Comparison of ENCODE assay signal across 8 mouse cellular contexts in the genomic region with DNA sequence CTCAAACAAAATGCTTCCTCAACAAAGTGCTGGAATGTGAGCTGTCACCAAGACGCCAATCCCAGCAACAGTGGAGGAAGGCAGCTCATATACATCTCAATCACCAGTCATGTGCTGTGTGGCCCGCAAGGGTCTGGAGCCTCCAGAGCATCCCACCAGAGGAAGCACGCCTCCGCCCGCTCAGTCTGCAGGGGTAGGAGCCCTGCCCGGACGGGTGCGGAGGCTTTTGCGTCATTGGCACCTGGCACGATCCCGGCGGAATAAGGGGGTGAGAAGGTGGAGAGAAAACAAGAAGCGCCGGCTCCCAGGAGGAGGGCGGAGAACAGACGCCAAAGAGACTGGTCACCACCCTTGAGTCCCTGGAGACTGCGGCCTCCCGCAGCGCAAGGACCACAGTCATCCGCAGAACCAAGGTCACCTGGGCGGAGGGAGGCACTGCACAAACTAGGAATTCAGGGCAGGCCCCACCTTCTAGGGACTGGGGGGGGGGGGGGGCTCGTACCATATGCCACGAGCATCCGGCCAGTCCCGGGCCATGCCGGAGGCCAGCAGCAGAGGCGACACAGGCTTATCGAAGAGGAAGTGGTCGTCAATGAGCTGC. TPM values are rescaled to one million over a fixed set of nuclear protein-coding genes. Genes with fewer than 3 reads are reported as not detected.
A peak's percentile ranks its signal among the peaks of the same experiment; 100 is the strongest.
DNase-seq lines count a peak whose midpoint lies in the region; ATAC-seq lines count a peak whose summit lies in the region.

No protein-coding gene starts in this region.

- H3K4me1 ChIP-seq in embryonic facial prominence, embryonic 12.5 days, result peaks cover 24% of the 10 kb centered on the region
- peaks cover 39% of the 10 kb centered on the region for H3K4me1 ChIP-seq in hindbrain, embryonic 13.5 days (replicated peaks)
- H3K4me1 ChIP-seq in liver, embryonic 11.5 days (replicated peaks; ENCODE audit: control insufficient read depth, insufficient read depth, low read length), result peaks cover 34% of the 10 kb centered on the region
- H3K4me1 ChIP-seq in neural tube, embryonic 13.5 days (replicated peaks), result peaks cover 46% of the 10 kb centered on the region

- no peak for ATAC-seq in embryonic facial prominence, embryonic 12.5 days (ENCODE audit: insufficient number of reproducible peaks, insufficient read depth, low FRiP score, low TSS enrichment)
- no peak for ATAC-seq in hindbrain, embryonic 13.5 days (ENCODE audit: low FRiP score)
- ATAC-seq in liver, embryonic 11.5 days (replicated peaks; ENCODE audit: low FRiP score), result no peak
- no peak; the same call in 1 of the 2 replicates for ATAC-seq in neural tube, embryonic 13.5 days (ENCODE audit: low read depth)
- ATAC-seq in CD4-positive, CD25-positive, alpha-beta regulatory T cell, adult 4 months, result no peak

- peak overlapping the region; percentile 54 for H3K4me3 ChIP-seq in embryonic facial prominence, embryonic 12.5 days
- peak overlapping the region; percentile 91 for H3K4me3 ChIP-seq in hindbrain, embryonic 13.5 days
- peak overlapping the region; percentile 56 for H3K4me3 ChIP-seq in liver, embryonic 11.5 days (ENCODE audit: low read depth, low read length)
- peak overlapping the region; percentile 97 for H3K4me3 ChIP-seq in neural tube, embryonic 13.5 days

- H3K27me3 ChIP-seq in embryonic facial prominence, embryonic 12.5 days, result peaks cover 54% of the 10 kb centered on the region
- peaks cover 10% of the 10 kb centered on the region for H3K27me3 ChIP-seq in hindbrain, embryonic 13.5 days
- H3K27me3 ChIP-seq in liver, embryonic 11.5 days (replicated peaks; ENCODE audit: control insufficient read depth, insufficient read depth, low read length), result peaks cover 46% of the 10 kb centered on the region
- no peaks in the 10 kb centered on the region; the same call in 1 of the 2 replicates for H3K27me3 ChIP-seq in neural tube, embryonic 13.5 days

- H3K36me3 ChIP-seq in embryonic facial prominence, embryonic 12.5 days, result no peaks in the 10 kb centered on the region
- H3K36me3 ChIP-seq in hindbrain, embryonic 13.5 days, result peaks cover 24% of the 10 kb centered on the region
- no peaks in the 10 kb centered on the region for H3K36me3 ChIP-seq in liver, embryonic 11.5 days (ENCODE audit: control insufficient read depth, insufficient read depth, low read length)
- H3K36me3 ChIP-seq in neural tube, embryonic 13.5 days, result peaks cover 31% of the 10 kb centered on the region

- no peak overlapping the region for H3K27ac ChIP-seq in embryonic facial prominence, embryonic 12.5 days
- H3K27ac ChIP-seq in hindbrain, embryonic 13.5 days, result peak overlapping the region; percentile 97
- H3K27ac ChIP-seq in liver, embryonic 11.5 days (ENCODE audit: low read depth, low read length), result no peak overlapping the region
- peak overlapping the region; percentile 95 for H3K27ac ChIP-seq in neural tube, embryonic 13.5 days (replicated peaks)

- H3K9me3 ChIP-seq in embryonic facial prominence, embryonic 12.5 days, result no peaks in the 10 kb centered on the region
- no peaks in the 10 kb centered on the region for H3K9me3 ChIP-seq in hindbrain, embryonic 13.5 days
- no peaks in the 10 kb centered on the region for H3K9me3 ChIP-seq in liver, embryonic 11.5 days (ENCODE audit: control insufficient read depth, low read length)
- no peaks in the 10 kb centered on the region for H3K9me3 ChIP-seq in neural tube, embryonic 13.5 days

- H3K4me2 ChIP-seq in embryonic facial prominence, embryonic 12.5 days (replicated peaks), result peak overlapping the region; percentile 70
- H3K4me2 ChIP-seq in hindbrain, embryonic 13.5 days, result peak overlapping the region; percentile 95
- H3K4me2 ChIP-seq in liver, embryonic 11.5 days, result peak overlapping the region; percentile 80
- peak overlapping the region; percentile 97 for H3K4me2 ChIP-seq in neural tube, embryonic 13.5 days

- peak overlapping the region; percentile 57 for H3K9ac ChIP-seq in embryonic facial prominence, embryonic 12.5 days
- H3K9ac ChIP-seq in hindbrain, embryonic 13.5 days, result peak overlapping the region; percentile 99
- no peak overlapping the region for H3K9ac ChIP-seq in liver, embryonic 11.5 days (ENCODE audit: low read depth, low read length)
- H3K9ac ChIP-seq in neural tube, embryonic 13.5 days, result peak overlapping the region; percentile 99

- DNase-seq in urinary bladder, adult 2 months (ENCODE audit: low spot score), result peak; percentile 47
- no peak for DNase-seq in urinary bladder, postnatal 10 days (ENCODE audit: low spot score)
- DNase-seq in liver, embryonic 11.5 days (ENCODE audit: low spot score), result no peak
- no peak for DNase-seq in thymus, adult 18-20 months

- 11% methylated on average over 26 of the region's 29 CpGs for WGBS in embryonic facial prominence, embryonic 12.5 days
- under 1% methylated on average over 29 of the region's 29 CpGs for WGBS in hindbrain, embryonic 13.5 days
- 10% methylated on average over 28 of the region's 29 CpGs for whole genome bisulfite sequencing in liver, embryonic 11.5 days
- 3% methylated on average over 29 of the region's 29 CpGs for WGBS in neural tube, embryonic 13.5 days

RNA-seq across cellular contexts. Expression of a gene that starts 1.7 kb away (rescaled TPM):
- 2,258 and 2,468 TPM in 2 replicates for polyA plus RNA-seq in urinary bladder, adult 2 months (2012; rRNA removed)
- polyA plus RNA-seq in embryonic facial prominence, embryonic 12.5 days (2016; fragmentation: Nextera tagmentation; extraction: Ambion mirVana), result 339 and 355 TPM in 2 replicates
- 1,675 and 1,703 TPM in 2 replicates for polyA plus RNA-seq in hindbrain, embryonic 13.5 days (2015; fragmentation: Nextera tagmentation; extraction: Ambion mirVana)
- polyA plus RNA-seq in liver, embryonic 11.5 days (2014; fragmentation: Nextera tagmentation; extraction: Ambion mirVana), result 91.3 and 94.1 TPM in 2 replicates
- polyA plus RNA-seq in neural tube, embryonic 13.5 days (2015; fragmentation: Nextera tagmentation; extraction: Ambion mirVana), result 1,774 and 1,823 TPM in 2 replicates
- 10 to 100 TPM; 24.1 to 30.0 TPM for polyA plus RNA-seq in CD4-positive, CD25-positive, alpha-beta regulatory T cell, adult 4 months (2017; shearing (Covaris generic))

RNA-seq across cellular contexts. Expression of a gene that starts 7.4 kb away (rescaled TPM):
- 17.1 and 25.1 TPM in 2 replicates for polyA plus RNA-seq in urinary bladder, adult 2 months (2012; rRNA removed)
- 13.3 and 15.1 TPM in 2 replicates for polyA plus RNA-seq in embryonic facial prominence, embryonic 12.5 days (2016; fragmentation: Nextera tagmentation; extraction: Ambion mirVana)
- 8.6 and 9.3 TPM in 2 replicates for polyA plus RNA-seq in hindbrain, embryonic 13.5 days (2015; fragmentation: Nextera tagmentation; extraction: Ambion mirVana)
- polyA plus RNA-seq in liver, embryonic 11.5 days (2014; fragmentation: Nextera tagmentation; extraction: Ambion mirVana), result 16.8 and 21.0 TPM in 2 replicates
- polyA plus RNA-seq in neural tube, embryonic 13.5 days (2015; fragmentation: Nextera tagmentation; extraction: Ambion mirVana), result 7.2 and 8.5 TPM in 2 replicates
- 1 to 10 TPM; 2.9 to 4.8 TPM for polyA plus RNA-seq in CD4-positive, CD25-positive, alpha-beta regulatory T cell, adult 4 months (2017; shearing (Covaris generic))

RNA-seq across cellular contexts. Expression of a gene that starts 42.6 kb away (rescaled TPM):
- 30.4 and 32.8 TPM in 2 replicates for polyA plus RNA-seq in urinary bladder, adult 2 months (2012; rRNA removed)
- polyA plus RNA-seq in embryonic facial prominence, embryonic 12.5 days (2016; fragmentation: Nextera tagmentation; extraction: Ambion mirVana), result 59.7 and 61.3 TPM in 2 replicates
- 65.3 and 67.9 TPM in 2 replicates for polyA plus RNA-seq in hindbrain, embryonic 13.5 days (2015; fragmentation: Nextera tagmentation; extraction: Ambion mirVana)
- polyA plus RNA-seq in liver, embryonic 11.5 days (2014; fragmentation: Nextera tagmentation; extraction: Ambion mirVana), result 41.0 and 44.7 TPM in 2 replicates
- 57.6 and 66.2 TPM in 2 replicates for polyA plus RNA-seq in neural tube, embryonic 13.5 days (2015; fragmentation: Nextera tagmentation; extraction: Ambion mirVana)
- 10 to 100 TPM; 32.5 to 37.9 TPM for polyA plus RNA-seq in CD4-positive, CD25-positive, alpha-beta regulatory T cell, adult 4 months (2017; shearing (Covaris generic))

RNA-seq across cellular contexts. Expression of a gene that starts 42.6 kb away (rescaled TPM):
- polyA plus RNA-seq in urinary bladder, adult 2 months (2012; rRNA removed), result 47.1 and 50.6 TPM in 2 replicates
- 53.0 and 59.7 TPM in 2 replicates for polyA plus RNA-seq in embryonic facial prominence, embryonic 12.5 days (2016; fragmentation: Nextera tagmentation; extraction: Ambion mirVana)
- polyA plus RNA-seq in hindbrain, embryonic 13.5 days (2015; fragmentation: Nextera tagmentation; extraction: Ambion mirVana), result 55.1 and 62.1 TPM in 2 replicates
- 60.3 and 67.7 TPM in 2 replicates for polyA plus RNA-seq in liver, embryonic 11.5 days (2014; fragmentation: Nextera tagmentation; extraction: Ambion mirVana)
- polyA plus RNA-seq in neural tube, embryonic 13.5 days (2015; fragmentation: Nextera tagmentation; extraction: Ambion mirVana), result 52.0 and 59.1 TPM in 2 replicates
- 10 to 100 TPM; 69.2 to 69.5 TPM for polyA plus RNA-seq in CD4-positive, CD25-positive, alpha-beta regulatory T cell, adult 4 months (2017; shearing (Covaris generic))

Comparison
In these comparisons a context has a peak if more than half of its experiments do, and no peak if none do; other contexts are left out.
1. H3K27ac ChIP-seq: peak in hindbrain, embryonic 13.5 days (single experiment) and neural tube, embryonic 13.5 days (single experiment); none in embryonic facial prominence, embryonic 12.5 days (single experiment) and liver, embryonic 11.5 days (single experiment).
2. Peak in every context shown above with its lines, with median percentiles within 50 percentile points of each other: H3K4me2 ChIP-seq and H3K4me3 ChIP-seq.